Mouse (Mus musculus) kidney, adult 8-10 months (tissue): ENCODE results near the gene Cyp4a12b.
"Not testable (repeated sequence)": the region's sequence is repeated elsewhere in the genome, so short reads cannot be mapped to it uniquely, and the experiment has no call there.

Experiments
- DNase-seq, 2 experiments: peaks; one replicate each; pipeline ENCODE4 v3.0.0; 2022

The Cyp4a12b gene

GRCm38 (mm10) chr4:115411324-115411723 is at the start of gene Cyp4a12b:
Gene Cyp4a12b (plus strand): TSS chr4:115411624.
- not testable (repeated sequence) for DNase-seq

- DNase-seq = not testable (repeated sequence)
Observed at GRCm38 (mm10) chr4:115365624-115366023, 45.8 kb upstream of the Cyp4a12b start.

- peak; percentile 8 to 28 for DNase-seq
Observed at GRCm38 (mm10) chr4:115368067-115368466, 43.4 kb upstream of the Cyp4a12b start.

GRCm38 (mm10) chr4:115396256-115396655 is 15.2 kb upstream of the Cyp4a12b start:
- DNase-seq = not testable (repeated sequence)

GRCm38 (mm10) chr4:115396950-115397349 is 14.5 kb upstream of the Cyp4a12b start:
- not testable (repeated sequence) for DNase-seq

GRCm38 (mm10) chr4:115450577-115451137 is 39.2 kb downstream of the Cyp4a12b start:
- DNase-seq = peak in 1 of 2 experiments; percentile 39

- DNase-seq = peak in 1 of 2 experiments; percentile 24
Observed at GRCm38 (mm10) chr4:115452304-115452703, 40.9 kb downstream of the Cyp4a12b start, which contains the start of gene Cyp4a30b. Gene Cyp4a30b (plus strand): TSS chr4:115452604.

- not testable (repeated sequence) for DNase-seq
Observed at GRCm38 (mm10) chr4:115473585-115473984, 62.2 kb downstream of the Cyp4a12b start.

GRCm38 (mm10) chr4:115476051-115476450 is 64.6 kb downstream of the Cyp4a12b start:
- DNase-seq = peak; percentile 50 to 57

- no peak for DNase-seq
Observed at GRCm38 (mm10) chr4:115481006-115481652, 69.7 kb downstream of the Cyp4a12b start.
